ENCODE assay signal across 10 mouse cellular contexts in the genomic region with DNA sequence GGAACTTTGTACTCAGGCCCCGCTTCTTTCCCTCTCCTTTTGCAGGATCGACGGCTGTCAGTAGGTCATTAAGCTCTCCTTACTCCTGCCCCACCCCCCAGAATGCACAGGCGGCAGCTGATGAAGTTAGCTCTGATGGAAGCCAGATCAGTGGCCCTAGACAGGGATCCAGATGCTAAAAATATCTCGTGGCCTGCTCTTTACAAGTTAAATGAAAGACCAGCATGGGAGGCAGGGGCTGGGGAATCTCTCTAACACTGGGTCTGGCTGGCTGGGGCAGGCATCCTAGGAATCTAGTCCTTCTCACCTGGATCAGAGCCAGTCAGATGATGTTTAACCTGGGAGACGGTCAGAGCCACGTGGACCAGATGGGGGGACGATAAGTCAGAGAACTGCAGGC. TPM values are rescaled to one million over a fixed set of nuclear protein-coding genes. Genes with fewer than 3 reads are reported as not detected.
DNase-seq lines count a peak whose midpoint lies in the region; ATAC-seq lines count a peak whose summit lies in the region.
"Had no signal": no experiment of that assay in that cellular context is flagged by ENCODE, and none has a peak within 500 bp of the region (broad histone marks: within the 10 kb centered on the region; RNA-seq: fewer than 3 reads in every experiment).

No protein-coding gene starts in this region.

- no peak for DNase-seq in lung, postnatal 14 days
- DNase-seq in kidney, postnatal 14 days = peak; percentile 79
- peak; percentile 79 for DNase-seq in yolk sac, embryonic 10.5 days (ENCODE audit: low spot score)
- DNase-seq in left cerebral cortex, postnatal 4 days = no peak
- DNase-seq in spleen, adult 12 weeks (ENCODE audit: low spot score) = no peak
- DNase-seq in right cerebral cortex, postnatal 14 days = no peak
- DNase-seq: adrenal gland, adult 2 months; cerebellum, adult 9-11 months had no signal

- ATAC-seq in lung, embryonic 15.5 days (ENCODE audit: borderline replicate concordance, extremely low read depth, low FRiP score, low TSS enrichment) = peak; percentile 82
- ATAC-seq in heart, embryonic 13.5 days (ENCODE audit: extremely low read depth, insufficient number of reproducible peaks, low FRiP score, low TSS enrichment) = peak; percentile 69; the same call in 1 of the 2 replicates

- no peaks in the 10 kb centered on the region for H3K36me3 ChIP-seq in lung, embryonic 15.5 days
- H3K36me3 ChIP-seq in heart, embryonic 13.5 days = no peaks in the 10 kb centered on the region

- 8% methylated on average over 8 of the region's 8 CpGs for WGBS in lung, embryonic 15.5 days
- WGBS in heart, embryonic 13.5 days = 8% methylated on average over 8 of the region's 8 CpGs

- H3K9me3 ChIP-seq in lung, embryonic 15.5 days = no peaks in the 10 kb centered on the region
- no peaks in the 10 kb centered on the region for H3K9me3 ChIP-seq in heart, embryonic 13.5 days

- H3K27ac ChIP-seq in lung, embryonic 15.5 days = 0 out of 2 replicates have a peak overlapping the region, but pooled peaks have one; percentile 52
- H3K27ac ChIP-seq in heart, embryonic 13.5 days (replicated peaks) = peak overlapping the region; percentile 93

- H3K4me2 ChIP-seq in lung, embryonic 15.5 days = no peak overlapping the region
- peak overlapping the region; percentile 36 for H3K4me2 ChIP-seq in heart, embryonic 13.5 days

- H3K9ac ChIP-seq in lung, embryonic 15.5 days = no peak overlapping the region
- peak overlapping the region; percentile 51 for H3K9ac ChIP-seq in heart, embryonic 13.5 days

- intact Hi-C loops in left cerebral cortex, postnatal 4 days (cut with DNase I) = no loop called here

- H3K27me3 ChIP-seq in lung, embryonic 15.5 days = no peaks in the 10 kb centered on the region
- H3K27me3 ChIP-seq in heart, embryonic 13.5 days (replicated peaks) = no peaks in the 10 kb centered on the region

- peaks cover 7% of the 10 kb centered on the region for H3K4me1 ChIP-seq in lung, embryonic 15.5 days
- H3K4me1 ChIP-seq in heart, embryonic 13.5 days = peaks cover 55% of the 10 kb centered on the region

- no peak overlapping the region for H3K4me3 ChIP-seq in lung, embryonic 15.5 days
- no peak overlapping the region for H3K4me3 ChIP-seq in heart, embryonic 13.5 days

RNA-seq across cellular contexts. Expression of gene Arhgef3, which starts 36.7 kb away (rescaled TPM):
- polyA plus RNA-seq in lung, embryonic 15.5 days (2015; fragmentation: Nextera tagmentation; extraction: Ambion mirVana) = 9.2 and 10.9 TPM in 2 replicates
- 13.2 and 13.3 TPM in 2 replicates for polyA plus RNA-seq in heart, embryonic 13.5 days (2015; fragmentation: Nextera tagmentation; extraction: Ambion mirVana)
- 10 to 100 TPM; 20.1 to 20.9 TPM for total RNA-seq in left cerebral cortex, postnatal 4 days (2021)

Comparison
In these comparisons a context has a peak if more than half of its experiments do, and no peak if none do; other contexts are left out.
1. DNase-seq: peak in kidney, postnatal 14 days (single experiment) and yolk sac, embryonic 10.5 days (single experiment); none in lung, postnatal 14 days (single experiment), left cerebral cortex, postnatal 4 days (single experiment), spleen, adult 12 weeks (single experiment) and right cerebral cortex, postnatal 14 days (single experiment).